ENCODE assay signal across 14 mouse cellular contexts in genomic region chr9:119796791-119797190, GRCm38 (mm10). TPM values are rescaled to one million over a fixed set of nuclear protein-coding genes. Genes with fewer than 3 reads are reported as not detected.
"Had no signal": no experiment of that assay in that cellular context is flagged by ENCODE, and none has a peak within 500 bp of the region (broad histone marks: within the 10 kb centered on the region; RNA-seq: fewer than 3 reads in every experiment).

No protein-coding gene starts in this region.

- H3K9me3 ChIP-seq: limb, embryonic 13.5 days; midbrain, embryonic 13.5 days had no signal

- H3K36me3 ChIP-seq: limb, embryonic 13.5 days; midbrain, embryonic 13.5 days had no signal

- H3K27ac ChIP-seq: layer of hippocampus, adult 2 months; limb, embryonic 13.5 days; liver, embryonic 14.5 days; midbrain, embryonic 13.5 days had no signal

- DNase-seq: kidney, adult 18-20 months; kidney, postnatal 10 days; kidney, postnatal 4 days; left cerebral cortex, postnatal 4 days; lung, adult 18-20 months; thymus, adult 2 months; thymus, postnatal 25 days had no signal

- H3K4me2 ChIP-seq: limb, embryonic 13.5 days; midbrain, embryonic 13.5 days had no signal

- ATAC-seq: midbrain, embryonic 13.5 days had no signal

- H3K4me3 ChIP-seq: layer of hippocampus, adult 2 months; limb, embryonic 13.5 days; midbrain, embryonic 13.5 days had no signal

- H3K4me1 ChIP-seq: midbrain, embryonic 13.5 days had no signal

- H3K27me3 ChIP-seq: limb, embryonic 13.5 days; midbrain, embryonic 13.5 days had no signal

- H3K9ac ChIP-seq: limb, embryonic 13.5 days; liver, embryonic 14.5 days; midbrain, embryonic 13.5 days had no signal

RNA-seq across cellular contexts. Expression of gene Scn11a, which starts 28.5 kb away (rescaled TPM):
- total RNA-seq: layer of hippocampus, adult 2 months; liver, adult 2 months; megakaryocyte-erythroid progenitor cell, adult 5-6 weeks had no signal
- polyA plus RNA-seq: liver, adult 2 months; stomach, embryonic 14.5 days had no signal
